Mouse (Mus musculus) lung, postnatal 0 days (tissue): Measurements from ENCODE around the gene Epor.

Experiments
- CTCF ChIP-seq: IDR thresholded peaks from 2 replicates; pipeline ENCODE4 v1.5.1; 2016; ENCODE audit warnings: antibody characterized with exemption, mild to moderate bottlenecking
- EP300 ChIP-seq: IDR thresholded peaks from 2 replicates; pipeline ENCODE4 v1.6.1; 2016; ENCODE audit warnings: antibody characterized with exemption, mild to moderate bottlenecking, control low read depth

DNA sequence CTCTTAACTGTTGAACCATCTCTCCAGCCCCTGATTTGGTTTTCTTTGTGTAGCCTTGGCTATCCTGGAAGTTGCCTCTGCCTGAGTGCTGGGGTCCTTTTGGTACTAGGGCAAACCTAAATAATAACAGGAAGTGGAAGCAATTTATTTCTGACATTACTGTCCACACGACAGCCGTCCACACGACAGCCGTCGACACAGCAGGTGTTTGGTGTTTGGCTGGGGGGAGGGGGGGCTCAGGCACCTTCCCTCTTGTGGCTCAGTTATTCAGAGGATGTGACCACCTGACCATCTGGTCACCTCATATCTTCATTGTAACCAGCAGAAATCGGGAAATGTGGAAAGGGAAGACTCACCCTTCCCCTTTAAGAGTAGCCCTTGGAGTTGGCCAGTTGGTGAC lies 5.6 kb upstream of the Epor start:
- TF ChIP-seq CTCF (no peak), EP300 (no peak)
